Mouse (Mus musculus): ENCODE measurements around the gene Zbtb16.

The Zbtb16 gene

GRCm38 (mm10) chr9:48697470-48697815 is 138.6 kb downstream of the Zbtb16 start:
- DNase-seq, result no peak

DNA sequence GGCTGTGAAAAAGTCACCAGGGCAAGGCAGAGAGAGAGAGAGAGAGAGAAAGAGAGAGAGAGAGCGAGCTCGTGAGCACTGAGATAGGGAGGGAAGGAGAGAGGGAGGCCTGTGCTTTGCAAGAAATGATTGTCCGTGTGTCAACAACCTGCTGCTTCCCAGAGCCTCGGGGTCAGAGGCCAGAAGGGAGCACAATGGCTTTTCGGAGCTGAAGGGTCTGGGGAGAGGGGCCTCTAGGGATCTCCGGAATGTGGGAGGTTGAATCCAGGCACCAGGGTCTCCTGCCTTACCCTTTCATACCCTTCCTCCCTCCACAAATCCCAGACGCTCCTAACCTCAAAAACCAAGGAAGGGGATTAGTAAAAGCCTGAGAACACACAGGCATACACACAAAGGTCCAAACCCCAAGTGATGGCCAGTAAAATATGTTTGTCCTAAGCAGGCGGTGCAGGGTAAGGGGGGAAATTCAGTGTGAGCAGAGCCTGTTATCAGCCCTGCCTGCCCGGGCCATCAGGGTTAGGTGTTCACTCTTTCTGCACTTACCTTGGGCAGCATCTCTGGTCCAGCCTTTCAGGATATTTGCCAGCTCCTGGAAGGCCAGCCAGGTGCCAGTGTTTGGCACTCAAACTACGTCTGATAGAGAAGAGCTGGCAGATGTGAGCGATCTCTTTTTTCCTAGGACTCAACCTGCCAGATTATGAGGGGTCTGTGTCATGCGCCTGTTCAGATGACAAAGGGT is 139.1 kb downstream of the Zbtb16 start:
- no peak for DNase-seq

DNA sequence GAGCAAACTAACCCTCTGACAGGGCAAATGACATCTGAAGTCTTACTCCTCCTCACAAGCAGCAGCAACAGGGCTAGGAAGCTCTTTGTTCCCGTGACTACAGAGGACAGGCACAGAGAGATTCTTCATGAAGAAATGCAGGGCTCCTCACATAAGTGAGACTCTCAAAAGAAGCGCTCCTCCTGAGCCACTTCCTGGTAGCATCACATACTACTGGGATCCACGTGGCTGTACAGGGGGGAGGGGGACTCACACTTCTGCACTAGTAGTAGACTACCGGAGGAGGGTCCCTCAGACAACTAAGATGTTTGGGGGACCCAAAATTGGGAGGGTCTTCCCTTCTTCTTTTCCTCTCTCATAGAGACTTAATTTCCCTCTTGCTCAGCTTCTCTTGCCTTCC is 139.7 kb downstream of the Zbtb16 start:
- no peak for DNase-seq

GRCm38 (mm10) chr9:48695796-48696195 is 140.2 kb downstream of the Zbtb16 start:
- DNase-seq, result no peak

GRCm38 (mm10) chr9:48694616-48695061 is 141.4 kb downstream of the Zbtb16 start:
- DNase-seq, result no peak

GRCm38 (mm10) chr9:48693696-48694095 is 142.3 kb downstream of the Zbtb16 start:
- DNase-seq, result no peak

DNA sequence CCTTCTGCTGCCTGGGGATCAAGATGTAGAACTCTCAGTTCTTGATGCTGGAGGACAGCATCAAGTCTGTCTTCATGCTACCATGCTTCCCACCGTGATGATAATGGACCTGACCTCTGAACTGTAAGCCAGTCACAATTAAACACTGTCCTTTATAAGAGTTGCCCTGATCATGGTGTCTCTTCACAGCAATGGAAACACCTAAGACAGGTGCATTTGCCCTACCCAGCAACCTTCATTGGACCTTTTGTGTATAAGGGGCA is 146.4 kb downstream of the Zbtb16 start:
- DNase-seq, result no peak

- DNase-seq, result no peak
Observed at GRCm38 (mm10) chr9:48688859-48689717, 146.9 kb downstream of the Zbtb16 start.

GRCm38 (mm10) chr9:48687891-48688290 is 148.1 kb downstream of the Zbtb16 start:
- DNase-seq, result no peak

GRCm38 (mm10) chr9:48685721-48686120 is 150.3 kb downstream of the Zbtb16 start:
- no peak for DNase-seq

DNA sequence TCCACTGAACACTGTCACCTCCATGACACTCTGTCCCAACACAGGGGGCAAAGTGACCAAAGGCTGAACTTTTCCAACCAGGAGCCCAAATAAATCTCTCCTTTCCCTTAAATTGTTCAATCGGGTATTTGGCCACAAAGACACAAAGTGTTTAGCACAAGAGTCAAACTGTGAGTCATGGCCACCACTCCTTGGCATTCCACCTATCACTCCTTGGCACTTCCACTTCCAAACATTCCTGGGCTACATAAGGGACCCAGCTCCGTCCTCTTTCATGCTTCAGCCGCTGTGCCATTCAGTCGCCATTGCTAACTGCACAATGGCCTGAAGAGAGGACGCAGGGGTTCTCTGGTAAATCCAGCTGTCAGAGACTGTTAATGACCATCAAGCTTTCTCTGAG is 151.9 kb downstream of the Zbtb16 start:
- DNase-seq, result no peak

GRCm38 (mm10) chr9:48681193-48681592 is 154.8 kb downstream of the Zbtb16 start:
- DNase-seq, result no peak

- no peak for DNase-seq
Observed at GRCm38 (mm10) chr9:48678426-48679358, 157.3 kb downstream of the Zbtb16 start.

- DNase-seq, result peak; percentile 38
Observed at GRCm38 (mm10) chr9:48675151-48675790, 160.8 kb downstream of the Zbtb16 start.

- DNase-seq, result peak; percentile 36
Observed at GRCm38 (mm10) chr9:48674359-48675015, 161.5 kb downstream of the Zbtb16 start.

DNA sequence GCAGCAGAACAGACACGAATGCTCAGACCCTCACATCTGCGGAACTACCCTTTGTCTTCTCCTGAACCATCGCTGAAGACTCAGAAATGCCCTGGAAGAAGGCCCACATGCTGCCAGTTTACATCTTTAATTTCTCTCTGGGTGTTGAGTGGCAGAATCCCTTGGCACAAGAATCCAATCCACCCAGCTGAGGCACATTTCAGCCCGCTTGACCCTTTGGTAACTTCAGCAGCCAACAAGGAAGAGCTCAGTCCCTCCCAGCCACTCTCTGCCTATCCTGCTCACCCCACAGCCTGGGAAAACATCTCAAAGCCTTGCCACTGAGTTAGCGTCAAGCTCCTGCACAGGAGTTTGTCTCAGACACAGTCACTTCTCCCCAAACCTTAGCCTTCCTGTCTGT is 162.2 kb downstream of the Zbtb16 start:
- DNase-seq, result no peak

DNA sequence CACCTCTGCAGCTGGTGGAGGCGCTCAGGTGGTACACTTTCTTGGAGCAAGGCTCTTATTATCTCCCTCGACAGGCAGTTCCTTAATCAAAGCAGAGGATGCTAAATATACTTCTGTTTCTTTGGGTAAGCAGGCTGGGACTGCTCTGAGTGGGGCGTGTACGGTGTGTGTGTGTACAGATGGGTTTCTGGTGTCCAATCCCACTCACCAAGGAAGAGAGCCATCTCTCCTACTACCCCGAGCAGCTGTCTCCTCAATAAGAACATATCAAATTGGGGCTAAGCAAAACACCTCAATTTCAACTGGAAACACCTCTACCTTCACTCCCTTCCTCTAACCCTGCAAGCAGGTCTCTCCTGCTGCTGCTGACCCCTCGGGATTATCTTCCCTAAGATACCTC is 162.8 kb downstream of the Zbtb16 start:
- no peak for DNase-seq

DNA sequence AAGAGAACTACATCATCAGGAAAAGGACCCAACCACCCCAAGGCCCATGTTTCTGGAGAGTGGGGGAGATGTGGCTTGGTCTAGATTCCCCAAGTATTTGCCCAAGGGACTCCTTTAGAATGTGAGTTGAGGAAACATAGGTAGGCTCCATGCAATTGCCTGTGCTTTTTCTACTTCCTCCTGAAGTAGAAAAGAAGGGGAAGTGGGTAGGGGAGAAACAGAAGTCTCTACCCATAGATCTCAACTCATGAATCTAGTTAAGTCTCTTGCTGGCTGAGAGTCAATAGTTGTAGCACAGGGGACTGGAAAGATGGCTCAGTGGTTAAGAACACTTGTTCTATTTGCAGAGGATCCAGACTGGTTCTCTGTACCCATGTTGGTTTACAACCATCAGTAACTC is 164.2 kb downstream of the Zbtb16 start:
- DNase-seq, result no peak

GRCm38 (mm10) chr9:48670156-48670555 is 165.9 kb downstream of the Zbtb16 start:
- DNase-seq, result no peak

DNA sequence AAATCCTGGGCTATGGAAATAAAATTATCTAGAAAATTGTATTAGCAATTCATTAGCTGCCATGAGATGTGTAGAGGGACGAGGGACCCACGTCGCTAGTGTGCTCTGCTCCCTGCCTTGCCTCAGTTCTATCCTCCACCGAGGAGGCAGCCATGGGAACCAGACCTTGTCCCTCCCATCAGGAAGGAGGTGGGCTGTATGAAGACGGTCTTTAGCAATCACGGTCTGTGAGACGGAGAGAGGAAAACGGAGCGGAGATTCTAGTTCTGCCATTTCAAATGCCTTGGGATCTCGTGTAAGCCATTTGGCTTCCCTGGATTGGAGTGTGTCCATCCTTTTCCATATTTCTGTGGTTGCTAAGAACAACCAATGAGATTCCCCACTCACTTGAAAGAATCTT is 166.3 kb downstream of the Zbtb16 start:
- no peak for DNase-seq

DNA sequence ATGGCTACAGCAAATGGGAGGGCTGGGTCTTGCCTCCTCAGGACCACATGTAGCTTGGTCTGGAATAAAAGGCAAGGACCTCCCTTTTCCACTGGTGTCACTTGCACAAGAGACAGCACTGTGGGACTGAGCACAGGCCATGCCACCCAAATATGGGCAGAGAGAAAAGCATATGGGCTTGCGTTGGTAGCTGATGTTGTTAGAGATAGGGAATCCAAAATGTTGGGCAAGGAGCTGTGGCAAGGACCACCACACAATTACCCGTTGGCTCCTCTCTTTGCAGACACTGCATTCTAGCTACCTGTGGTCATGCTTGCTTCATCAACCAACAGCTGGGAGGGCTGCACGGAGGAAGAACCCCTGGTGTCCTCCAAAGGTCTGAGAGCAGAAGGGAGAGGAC is 169.3 kb downstream of the Zbtb16 start:
- DNase-seq, result no peak

DNA sequence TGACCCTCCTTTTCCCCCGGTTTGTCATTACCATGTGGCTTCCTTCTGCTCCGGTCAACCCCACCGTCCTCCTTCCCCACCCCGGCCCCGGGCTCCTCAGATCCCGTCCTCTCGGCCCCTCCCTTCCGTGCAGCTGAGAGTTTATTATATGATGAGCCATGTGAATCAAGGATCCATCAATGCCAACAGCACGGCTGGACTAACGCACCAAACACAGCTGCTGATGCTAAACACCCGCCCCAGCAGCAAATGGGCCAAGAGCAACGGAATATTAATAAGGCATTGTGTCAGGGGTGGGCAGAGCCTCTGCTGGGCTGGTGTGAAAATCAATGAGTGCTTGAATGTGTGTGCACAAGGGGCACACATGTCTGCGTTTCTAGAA is 173.0 kb downstream of the Zbtb16 start:
- DNase-seq, result no peak

All from kidney, adult 11 months (tissue).